Mouse (Mus musculus) embryonic facial prominence, embryonic 14.5 days (tissue): ENCODE results near the gene Cd5l. TPM values are rescaled to one million over a fixed set of nuclear protein-coding genes. Genes with fewer than 3 reads are reported as not detected.
"Not testable (repeated sequence)": the region's sequence is repeated elsewhere in the genome, so short reads cannot be mapped to it uniquely, and the experiment has no call there.

Source experiments
- ATAC-seq: fragments of 200-750 bp; cut with Nextera tagmentation; 2 replicates; pipeline ENCODE4 v1.8.0; 2017; ENCODE audit warnings: low read depth, moderate number of reproducible peaks, moderate TSS enrichment
- DNase-seq: peaks from one replicate; pipeline ENCODE4 v3.0.0-alpha.2; 2015; ENCODE audit warnings: low spot score
- H3K27ac ChIP-seq: fragments of 300-500 bp; sonication (generic); replicated peaks from 2 replicates; pipeline ENCODE4 v1.5.1; 2014; ENCODE audit warnings: low read depth, mild to moderate bottlenecking, low read length, moderate library complexity
- H3K27me3 ChIP-seq: fragments of 300-500 bp; sonication (generic); replicated peaks from 2 replicates; pipeline ENCODE4 v1.6.1; 2014; ENCODE audit warnings: low read length; ENCODE audit not compliant: control insufficient read depth, insufficient read depth
- H3K36me3 ChIP-seq: fragments of 300-500 bp; sonication (generic); 2 replicates; pipeline ENCODE4 v1.6.1; 2014; ENCODE audit warnings: low read length, mixed read lengths; ENCODE audit not compliant: control insufficient read depth, insufficient read depth
- H3K4me1 ChIP-seq: fragments of 300-500 bp; sonication (generic); 2 replicates; pipeline ENCODE4 v1.6.1; 2014; ENCODE audit warnings: antibody characterized with exemption, low read length; ENCODE audit not compliant: control insufficient read depth, insufficient read depth
- H3K4me2 ChIP-seq: fragments of 300-500 bp; sonication (generic); 2 replicates; pipeline ENCODE4 v1.6.1; 2014; ENCODE audit warnings: low read depth, mild to moderate bottlenecking, low read length, moderate library complexity, mixed read lengths
- H3K4me3 ChIP-seq: fragments of 300-500 bp; sonication (generic); 2 replicates; pipeline ENCODE4 v1.5.1; 2014; ENCODE audit warnings: low read depth, mild to moderate bottlenecking, low read length
- H3K9ac ChIP-seq: fragments of 300-500 bp; sonication (generic); 2 replicates; pipeline ENCODE4 v1.6.1; 2014; ENCODE audit warnings: low read depth, mild to moderate bottlenecking, low read length, moderate library complexity, mixed read lengths
- H3K9me3 ChIP-seq: fragments of 300-500 bp; sonication (generic); 2 replicates; pipeline ENCODE4 v1.6.1; 2016; ENCODE audit warnings: low read length; ENCODE audit not compliant: control insufficient read depth
- WGBS: fragments of 180-500 bp; shearing (Covaris S2); extraction: QIAGEN DNeasy Blood & Tissue Kit; methylation state at CpG from one replicate; pipeline ENCODE4 v1.1.7; 2014; 5-methylcytosine and 5-hydroxymethylcytosine counted together
- polyA plus RNA-seq: library from polyadenylated mRNA; unstranded; fragments of >200 nt; fragmentation: Nextera tagmentation; extraction: Ambion mirVana; gene quantifications from 2 replicates; pipeline ENCODE4 v1.2.1, GENCODE M21; 2014

Gene Cd5l
- polyA plus RNA-seq, 1 experiment from 2014 or later = 0.35 TPM

- ATAC-seq (no peak), DNase-seq (no peak)
- H3K9ac ChIP-seq = no peak overlapping the region
- H3K4me1 ChIP-seq = no peaks in the 10 kb centered on the region
- WGBS = 78% methylated on average over 10 of the region's 10 CpGs
- H3K27me3 ChIP-seq = no peaks in the 10 kb centered on the region
- no peak overlapping the region for H3K4me3 ChIP-seq
- no peak overlapping the region for H3K4me2 ChIP-seq
- H3K36me3 ChIP-seq = no peaks in the 10 kb centered on the region
- no peak overlapping the region for H3K27ac ChIP-seq
- no peaks in the 10 kb centered on the region for H3K9me3 ChIP-seq
Measured at GRCm38 (mm10) chr3:87367511-87367910, 9.8 kb downstream of the Cd5l start.

GRCm38 (mm10) chr3:87369181-87369580 is 11.5 kb downstream of the Cd5l start:
- H3K9ac ChIP-seq = no peak overlapping the region
- no peak for ATAC-seq
- H3K4me1 ChIP-seq = no peaks in the 10 kb centered on the region
- no peak overlapping the region for H3K4me2 ChIP-seq
- no peaks in the 10 kb centered on the region for H3K27me3 ChIP-seq
- H3K4me3 ChIP-seq = no peak overlapping the region
- H3K27ac ChIP-seq = no peak overlapping the region
- DNase-seq = no peak
- no peaks in the 10 kb centered on the region for H3K36me3 ChIP-seq
- no peaks in the 10 kb centered on the region for H3K9me3 ChIP-seq
- WGBS = 60% methylated on average over 5 of the region's 5 CpGs

- no peak for DNase-seq
- WGBS = 83% methylated on average over 18 of the region's 18 CpGs
- Histone ChIP-seq H3K36me3 (no peaks in the 10 kb centered on the region), H3K9ac (no peak within 1 kb of the TSS), H3K4me1 (no peaks in the 10 kb centered on the region), H3K27me3 (no peaks in the 10 kb centered on the region), H3K27ac (no peak within 1 kb of the TSS), H3K4me2 (no peak within 1 kb of the TSS), H3K4me3 (no peak within 1 kb of the TSS), H3K9me3 (no peaks in the 10 kb centered on the region)
- ATAC-seq = no peak
Measured at GRCm38 (mm10) chr3:87376195-87377165, 18.8 kb downstream of the Cd5l start, which contains the start of gene Fcrl1. TSS of gene Fcrl1 (plus strand) at chr3:87376387.

GRCm38 (mm10) chr3:87377228-87377627 is 19.5 kb downstream of the Cd5l start:
- no peak for ATAC-seq
- H3K9me3 ChIP-seq = no peaks in the 10 kb centered on the region
- H3K9ac ChIP-seq = no peak overlapping the region
- DNase-seq = no peak
- H3K4me2 ChIP-seq = no peak overlapping the region
- H3K27me3 ChIP-seq = no peaks in the 10 kb centered on the region
- H3K4me3 ChIP-seq = no peak overlapping the region
- H3K27ac ChIP-seq = no peak overlapping the region
- no peaks in the 10 kb centered on the region for H3K4me1 ChIP-seq
- no peaks in the 10 kb centered on the region for H3K36me3 ChIP-seq
- WGBS = 56% methylated on average over 3 of the region's 3 CpGs

- Histone ChIP-seq H3K4me2 (no peak overlapping the region), H3K27ac (no peak overlapping the region), H3K4me3 (no peak overlapping the region), H3K9ac (no peak overlapping the region), H3K4me1 (no peaks in the 10 kb centered on the region), H3K36me3 (no peaks in the 10 kb centered on the region), H3K27me3 (no peaks in the 10 kb centered on the region), H3K9me3 (no peaks in the 10 kb centered on the region)
- 57% methylated on average over 6 of the region's 6 CpGs for WGBS
- no peak for ATAC-seq
- no peak for DNase-seq
Measured at GRCm38 (mm10) chr3:87377719-87378118, 20.0 kb downstream of the Cd5l start.

- H3K27ac ChIP-seq, ATAC-seq, DNase-seq, H3K9me3 ChIP-seq, H3K9ac ChIP-seq, H3K36me3 ChIP-seq, H3K4me1 ChIP-seq, H3K4me2 ChIP-seq, H3K27me3 ChIP-seq, H3K4me3 ChIP-seq: not testable (repeated sequence)
- WGBS = 87% methylated on average over 2 of the region's 2 CpGs
Measured at GRCm38 (mm10) chr3:87379641-87380315, 22.1 kb downstream of the Cd5l start.

GRCm38 (mm10) chr3:87381806-87382712 is 24.4 kb downstream of the Cd5l start:
- no peaks in the 10 kb centered on the region for H3K36me3 ChIP-seq
- 61% methylated on average over 7 of the region's 7 CpGs for WGBS
- no peaks in the 10 kb centered on the region for H3K9me3 ChIP-seq
- H3K4me1 ChIP-seq = no peaks in the 10 kb centered on the region
- no peak overlapping the region for H3K4me2 ChIP-seq
- no peak overlapping the region for H3K27ac ChIP-seq
- no peak overlapping the region for H3K4me3 ChIP-seq
- ATAC-seq = no peak
- no peak overlapping the region for H3K9ac ChIP-seq
- no peak for DNase-seq
- no peaks in the 10 kb centered on the region; the same call in 1 of the 2 replicates for H3K27me3 ChIP-seq

GRCm38 (mm10) chr3:87383308-87383707 is 25.6 kb downstream of the Cd5l start:
- DNase-seq (no peak), ATAC-seq (no peak)
- H3K27ac ChIP-seq = no peak overlapping the region
- no peak overlapping the region for H3K4me2 ChIP-seq
- no peaks in the 10 kb centered on the region for H3K4me1 ChIP-seq
- H3K9me3 ChIP-seq = no peaks in the 10 kb centered on the region
- no peak overlapping the region for H3K4me3 ChIP-seq
- H3K36me3 ChIP-seq = no peaks in the 10 kb centered on the region
- no peaks in the 10 kb centered on the region; the same call in 1 of the 2 replicates for H3K27me3 ChIP-seq
- no peak overlapping the region for H3K9ac ChIP-seq
- 92% methylated on average over 3 of the region's 3 CpGs for WGBS
